In genomic region chr3:153642826-153643225, GRCm38 (mm10) we compare ENCODE assay signal across 21 mouse cellular contexts.
DNase-seq lines count a peak whose midpoint lies in the region; ATAC-seq and TF ChIP-seq lines count a peak whose summit lies in the region.
"Had no signal": no experiment of that assay in that cellular context is flagged by ENCODE, and none has a peak within 500 bp of the region (broad histone marks: within the 10 kb centered on the region; RNA-seq: fewer than 3 reads in every experiment).

No protein-coding gene starts in this region.

- H3K9ac ChIP-seq in hindbrain, embryonic 15.5 days: no peak overlapping the region
- no peak overlapping the region for H3K9ac ChIP-seq in hindbrain, embryonic 12.5 days
- H3K9ac ChIP-seq in kidney, embryonic 15.5 days: no peak overlapping the region
- H3K9ac ChIP-seq: embryonic facial prominence, embryonic 15.5 days; heart, embryonic 12.5 days had no signal

- no peak overlapping the region for H3K4me3 ChIP-seq in hindbrain, embryonic 15.5 days
- no peak overlapping the region for H3K4me3 ChIP-seq in hindbrain, embryonic 12.5 days
- H3K4me3 ChIP-seq in kidney, embryonic 15.5 days (replicated peaks): no peak overlapping the region
- no peak overlapping the region for H3K4me3 ChIP-seq in layer of hippocampus, adult 2 months
- peak overlapping the region; percentile 68 for H3K4me3 ChIP-seq in E14TG2a.4 (replicated peaks; ENCODE audit: low read length)
- H3K4me3 ChIP-seq: embryonic facial prominence, embryonic 15.5 days; erythroblast, embryonic 14.5 days; forebrain, embryonic 10.5 days; gastrocnemius, adult 2 months; heart, embryonic 12.5 days had no signal

- H3K9me3 ChIP-seq in hindbrain, embryonic 15.5 days: no peaks in the 10 kb centered on the region
- H3K9me3 ChIP-seq in hindbrain, embryonic 12.5 days (replicated peaks): no peaks in the 10 kb centered on the region
- no peaks in the 10 kb centered on the region for H3K9me3 ChIP-seq in kidney, embryonic 15.5 days (replicated peaks)
- no peaks in the 10 kb centered on the region for H3K9me3 ChIP-seq in E14TG2a.4 (ENCODE audit: low read length)
- H3K9me3 ChIP-seq: embryonic facial prominence, embryonic 15.5 days; forebrain, embryonic 10.5 days; G1E; heart, embryonic 12.5 days had no signal

- peaks cover 22% of the 10 kb centered on the region for H3K4me1 ChIP-seq in hindbrain, embryonic 15.5 days (replicated peaks)
- H3K4me1 ChIP-seq in hindbrain, embryonic 12.5 days: peaks cover 31% of the 10 kb centered on the region
- peaks cover 23% of the 10 kb centered on the region for H3K4me1 ChIP-seq in kidney, embryonic 15.5 days
- peaks cover 45% of the 10 kb centered on the region for H3K4me1 ChIP-seq in E14TG2a.4 (replicated peaks; ENCODE audit: low read depth, low read length)

- H3K4me2 ChIP-seq in hindbrain, embryonic 15.5 days: no peak overlapping the region
- H3K4me2 ChIP-seq in hindbrain, embryonic 12.5 days (replicated peaks): no peak overlapping the region
- H3K4me2 ChIP-seq in kidney, embryonic 15.5 days: no peak overlapping the region
- H3K4me2 ChIP-seq: embryonic facial prominence, embryonic 15.5 days; heart, embryonic 12.5 days had no signal

- H3K27ac ChIP-seq in hindbrain, embryonic 15.5 days (replicated peaks): peak overlapping the region; percentile 49; the same call in 1 of the 2 replicates
- no peak overlapping the region for H3K27ac ChIP-seq in hindbrain, embryonic 12.5 days
- no peak overlapping the region for H3K27ac ChIP-seq in kidney, embryonic 15.5 days
- H3K27ac ChIP-seq in layer of hippocampus, adult 2 months: peak overlapping the region; percentile 77
- H3K27ac ChIP-seq: embryonic facial prominence, embryonic 15.5 days; forebrain, embryonic 10.5 days; gastrocnemius, adult 2 months had no signal

- intact Hi-C loops in left cerebral cortex, postnatal 4 days (cut with DNase I): no loop called here

- no peaks in the 10 kb centered on the region for H3K27me3 ChIP-seq in hindbrain, embryonic 15.5 days
- H3K27me3 ChIP-seq in hindbrain, embryonic 12.5 days: no peaks in the 10 kb centered on the region
- H3K27me3 ChIP-seq in kidney, embryonic 15.5 days: no peaks in the 10 kb centered on the region
- H3K27me3 ChIP-seq in E14TG2a.4 (ENCODE audit: insufficient read depth, low read length): no peaks in the 10 kb centered on the region
- H3K27me3 ChIP-seq: embryonic facial prominence, embryonic 15.5 days; heart, embryonic 12.5 days had no signal

- DNase-seq in kidney, adult 8-10 months: peak; percentile 32 to 41
- DNase-seq in layer of hippocampus, adult 2 months (ENCODE audit: low spot score in 2 of 2): no peak
- DNase-seq in layer of hippocampus, postnatal 25 days (ENCODE audit: extremely low spot score in 1 of 2, low spot score in 1 of 2): no peak
- DNase-seq in left cerebral cortex, postnatal 4 days: no peak
- DNase-seq: adrenal gland, postnatal 10 days; cerebellum, adult 11 months; cerebellum, adult 8-10 months; cerebellum, postnatal 14 days; embryo, embryonic 11 days; gastrocnemius, adult 2 months; gastrocnemius, postnatal 25 days had no signal

- WGBS in hindbrain, embryonic 15.5 days: 88% methylated on average over 14 of the region's 14 CpGs
- 92% methylated on average over 14 of the region's 14 CpGs for WGBS in hindbrain, embryonic 12.5 days
- 86% methylated on average over 14 of the region's 14 CpGs for WGBS in kidney, embryonic 15.5 days

- no peak for ATAC-seq in hindbrain, embryonic 15.5 days (ENCODE audit: low FRiP score, low read depth)
- ATAC-seq in hindbrain, embryonic 12.5 days (ENCODE audit: low FRiP score): no peak
- no peak for ATAC-seq in kidney, embryonic 15.5 days (replicated peaks; ENCODE audit: low FRiP score)
- ATAC-seq: forebrain, embryonic 14.5 days had no signal

- no peak for TF ChIP-seq CTCF in layer of hippocampus, adult 2 months (conservative IDR thresholded peaks at IDR 0.05)
- TF ChIP-seq CTCF in E14TG2a.4 (conservative IDR thresholded peaks at IDR 0.05; ENCODE audit: low read length): no peak

- H3K36me3 ChIP-seq in hindbrain, embryonic 15.5 days: no peaks in the 10 kb centered on the region
- no peaks in the 10 kb centered on the region for H3K36me3 ChIP-seq in hindbrain, embryonic 12.5 days
- H3K36me3 ChIP-seq in kidney, embryonic 15.5 days: 0 out of 2 replicates have a peak, but pooled peaks cover 5% of the 10 kb centered on the region
- peaks cover 9% of the 10 kb centered on the region; the same call in 1 of the 2 replicates for H3K36me3 ChIP-seq in E14TG2a.4 (ENCODE audit: insufficient read depth, low read length)
- H3K36me3 ChIP-seq: embryonic facial prominence, embryonic 15.5 days; forebrain, embryonic 10.5 days; heart, embryonic 12.5 days had no signal

Comparison
In these comparisons a context has a peak if more than half of its experiments do, and no peak if none do; other contexts are left out.
1. H3K27ac ChIP-seq: peak in hindbrain, embryonic 15.5 days (single experiment) and layer of hippocampus, adult 2 months (single experiment); none in hindbrain, embryonic 12.5 days (single experiment) and kidney, embryonic 15.5 days (single experiment).
2. DNase-seq: peak in kidney, adult 8-10 months (2 of 2); none in layer of hippocampus, adult 2 months (0 of 2), layer of hippocampus, postnatal 25 days (0 of 2) and left cerebral cortex, postnatal 4 days (single experiment).